Mouse (Mus musculus) spleen, postnatal 10 days (tissue): ENCODE measurements around the gene Gadl1.

Source experiments
- DNase-seq, 2 experiments: peaks; one replicate each; pipeline ENCODE4 v3.0.0; 2021 to 2022; ENCODE audit warnings: low spot score in 2 of 2

Gadl1 gene

GRCm38 (mm10) chr9:115936350-115936749 is 27.1 kb downstream of the Gadl1 start:
- no peak for DNase-seq

GRCm38 (mm10) chr9:115937915-115938314 is 28.7 kb downstream of the Gadl1 start:
- no peak for DNase-seq

- DNase-seq, result no peak
Measured at GRCm38 (mm10) chr9:115939420-115939819, 30.2 kb downstream of the Gadl1 start.

GRCm38 (mm10) chr9:115941171-115941570 is 31.9 kb downstream of the Gadl1 start:
- no peak for DNase-seq

- no peak for DNase-seq
Measured at GRCm38 (mm10) chr9:115942486-115942885, 33.2 kb downstream of the Gadl1 start.

GRCm38 (mm10) chr9:115942989-115943388 is 33.7 kb downstream of the Gadl1 start:
- no peak for DNase-seq

- DNase-seq, result no peak
Measured at GRCm38 (mm10) chr9:115943577-115944320, 34.5 kb downstream of the Gadl1 start.

GRCm38 (mm10) chr9:115965056-115965455 is 55.8 kb downstream of the Gadl1 start:
- DNase-seq, result no peak

GRCm38 (mm10) chr9:115966116-115966515 is 56.9 kb downstream of the Gadl1 start:
- DNase-seq, result no peak

- DNase-seq, result no peak
Measured at GRCm38 (mm10) chr9:115966746-115967145, 57.5 kb downstream of the Gadl1 start.

- DNase-seq, result no peak
Measured at GRCm38 (mm10) chr9:115967638-115968037, 58.4 kb downstream of the Gadl1 start.

- no peak for DNase-seq
Measured at GRCm38 (mm10) chr9:115976901-115977300, 67.6 kb downstream of the Gadl1 start.

GRCm38 (mm10) chr9:115977598-115978240 is 68.5 kb downstream of the Gadl1 start:
- DNase-seq, result no peak

GRCm38 (mm10) chr9:115978478-115978877 is 69.2 kb downstream of the Gadl1 start:
- DNase-seq, result no peak

- peak in 1 of 2 experiments; percentile 20 for DNase-seq
Measured at GRCm38 (mm10) chr9:115990661-115991060, 81.4 kb downstream of the Gadl1 start.

GRCm38 (mm10) chr9:115994772-115995171 is 85.5 kb downstream of the Gadl1 start:
- no peak for DNase-seq

- no peak for DNase-seq
Measured at GRCm38 (mm10) chr9:115995856-115996560, 86.8 kb downstream of the Gadl1 start.

- DNase-seq, result no peak
Measured at GRCm38 (mm10) chr9:115998383-115998782, 89.1 kb downstream of the Gadl1 start.

GRCm38 (mm10) chr9:115999361-115999990 is 90.2 kb downstream of the Gadl1 start:
- no peak for DNase-seq

- DNase-seq, result no peak
Measured at GRCm38 (mm10) chr9:116013911-116014310, 104.7 kb downstream of the Gadl1 start.

- no peak for DNase-seq
Measured at GRCm38 (mm10) chr9:116016221-116016620, 107.0 kb downstream of the Gadl1 start.

GRCm38 (mm10) chr9:116017091-116017490 is 107.8 kb downstream of the Gadl1 start:
- DNase-seq, result no peak
